Mouse (Mus musculus) hindbrain, postnatal 0 days (tissue): ENCODE measurements around the gene Elp4. TPM values are rescaled to one million over a fixed set of nuclear protein-coding genes. Genes with fewer than 3 reads are reported as not detected.

Experiments
- ATAC-seq: fragments of 200-750 bp; cut with Nextera tagmentation; 2 replicates; pipeline ENCODE4 v1.8.0; 2017; ENCODE audit warnings: mild to moderate bottlenecking, moderate TSS enrichment, moderate library complexity
- DNase-seq: peaks from one replicate; pipeline ENCODE4 v3.0.0-alpha.2; 2015; ENCODE audit warnings: low spot score
- H3K27ac ChIP-seq: fragments of 300-500 bp; sonication (generic); 2 replicates; pipeline ENCODE4 v1.5.1; 2014; ENCODE audit warnings: mild to moderate bottlenecking
- H3K27me3 ChIP-seq: fragments of 300-500 bp; sonication (generic); 2 replicates; pipeline ENCODE4 v1.6.1; 2014; ENCODE audit warnings: low read length, mixed read lengths; ENCODE audit not compliant: insufficient read depth
- H3K36me3 ChIP-seq: fragments of 300-500 bp; sonication (generic); 2 replicates; pipeline ENCODE4 v1.6.1; 2014; ENCODE audit warnings: low read length, mixed read lengths; ENCODE audit not compliant: insufficient read depth
- H3K4me1 ChIP-seq: fragments of 300-500 bp; sonication (generic); 2 replicates; pipeline ENCODE4 v1.6.1; 2014; ENCODE audit warnings: antibody characterized with exemption, low read length, mixed read lengths; ENCODE audit not compliant: insufficient read depth
- H3K4me2 ChIP-seq: fragments of 300-500 bp; sonication (generic); 2 replicates; pipeline ENCODE4 v1.6.1; 2014; ENCODE audit warnings: low read depth, mild to moderate bottlenecking, low read length, moderate library complexity, mixed read lengths
- H3K4me3 ChIP-seq: fragments of 300-500 bp; sonication (generic); 2 replicates; pipeline ENCODE4 v1.5.1; 2014; ENCODE audit warnings: low read length
- H3K9ac ChIP-seq: fragments of 300-500 bp; sonication (generic); replicated peaks from 2 replicates; pipeline ENCODE4 v1.6.1; 2014; ENCODE audit warnings: mild to moderate bottlenecking, low read length, moderate library complexity, mixed read lengths
- H3K9me3 ChIP-seq: fragments of 300-500 bp; sonication (generic); 2 replicates; pipeline ENCODE4 v1.6.1; 2016; ENCODE audit warnings: low read length, mixed read lengths
- CTCF ChIP-seq: IDR thresholded peaks from 2 replicates; pipeline ENCODE4 v1.5.1; 2016; ENCODE audit warnings: antibody characterized with exemption, control low read depth, low read depth
- WGBS: fragments of 180-500 bp; shearing (Covaris S2); extraction: QIAGEN DNeasy Blood & Tissue Kit; methylation state at CpG from one replicate; pipeline ENCODE4 v1.1.7; 2014; 5-methylcytosine and 5-hydroxymethylcytosine counted together
- polyA plus RNA-seq: library from polyadenylated mRNA; unstranded; fragments of >200 nt; fragmentation: Nextera tagmentation; extraction: Ambion mirVana; gene quantifications from 2 replicates; pipeline ENCODE4 v1.2.1, GENCODE M21; 2015
- total RNA-seq: library from RNA; depleted of rRNA; stranded (reverse); fragments of >200 nt; gene quantifications from 2 replicates; pipeline ENCODE4 v1.2.3, GENCODE M21; 2014

Elp4 gene
- total and polyA plus RNA-seq, 2 experiments from 2014 or later = 15.9 to 31.0 TPM

GRCm38 (mm10) chr2:105852971-105853370, 51.4 kb downstream of the Elp4 start:
- DNase-seq (no peak), ATAC-seq (no peak)
- TF ChIP-seq CTCF = no peak
- Histone ChIP-seq H3K4me2 (no peak overlapping the region), H3K9me3 (no peaks in the 10 kb centered on the region), H3K27me3 (no peaks in the 10 kb centered on the region), H3K4me3 (no peak overlapping the region), H3K27ac (no peak overlapping the region), H3K4me1 (no peaks in the 10 kb centered on the region), H3K9ac (no peak overlapping the region), H3K36me3 (no peaks in the 10 kb centered on the region)
- 89% methylated on average over 2 of the region's 2 CpGs for WGBS

- ATAC-seq (no peak), DNase-seq (no peak)
- no peak overlapping the region for H3K4me3 ChIP-seq
- no peaks in the 10 kb centered on the region for H3K9me3 ChIP-seq
- no peaks in the 10 kb centered on the region for H3K36me3 ChIP-seq
- no peaks in the 10 kb centered on the region for H3K4me1 ChIP-seq
- TF ChIP-seq CTCF = no peak
- no peaks in the 10 kb centered on the region for H3K27me3 ChIP-seq
- H3K4me2 ChIP-seq = no peak overlapping the region
- no peak overlapping the region for H3K9ac ChIP-seq
- H3K27ac ChIP-seq = no peak overlapping the region
Observed at GRCm38 (mm10) chr2:105851714-105852293, 52.6 kb downstream of the Elp4 start.

DNA sequence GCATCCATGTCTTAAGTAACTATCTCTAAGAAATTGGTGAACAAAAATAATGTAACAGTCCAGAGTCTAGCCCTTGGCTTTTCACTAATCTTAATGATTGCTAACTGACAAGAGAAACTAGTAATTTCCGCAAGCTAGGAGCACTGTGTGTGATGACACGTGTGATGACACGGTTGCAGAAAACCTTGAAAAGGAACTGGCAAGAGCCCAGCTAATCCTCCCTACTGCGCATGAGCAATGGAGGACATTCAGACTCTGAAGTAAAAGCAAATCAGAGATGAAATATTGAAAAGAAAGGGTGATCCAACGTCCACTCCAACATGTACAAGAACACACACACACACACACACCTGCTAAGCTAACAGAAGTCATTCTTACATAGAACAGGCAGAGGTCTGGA, 61.2 kb downstream of the Elp4 start:
- Histone ChIP-seq H3K9ac (no peak overlapping the region), H3K4me1 (no peaks in the 10 kb centered on the region), H3K4me3 (no peak overlapping the region), H3K27me3 (no peaks in the 10 kb centered on the region), H3K4me2 (no peak overlapping the region), H3K9me3 (no peaks in the 10 kb centered on the region), H3K36me3 (no peaks in the 10 kb centered on the region), H3K27ac (no peak overlapping the region)
- 83% methylated on average over 5 of the region's 5 CpGs for WGBS
- DNase-seq (no peak), ATAC-seq (no peak)
- TF ChIP-seq CTCF = no peak

GRCm38 (mm10) chr2:105817965-105818364, 86.4 kb downstream of the Elp4 start:
- DNase-seq (no peak), ATAC-seq (no peak)
- TF ChIP-seq CTCF = no peak
- H3K27me3 ChIP-seq = no peaks in the 10 kb centered on the region
- no peak overlapping the region for H3K27ac ChIP-seq
- H3K9ac ChIP-seq = no peak overlapping the region
- 79% methylated on average over 1 of the region's 1 CpGs for WGBS
- no peaks in the 10 kb centered on the region for H3K36me3 ChIP-seq
- no peak overlapping the region for H3K4me3 ChIP-seq
- no peak overlapping the region for H3K4me2 ChIP-seq
- no peaks in the 10 kb centered on the region for H3K9me3 ChIP-seq
- no peaks in the 10 kb centered on the region for H3K4me1 ChIP-seq

- Histone ChIP-seq H3K27me3 (no peaks in the 10 kb centered on the region), H3K4me3 (no peak overlapping the region), H3K27ac (no peak overlapping the region), H3K36me3 (no peaks in the 10 kb centered on the region), H3K9ac (no peak overlapping the region), H3K4me1 (no peaks in the 10 kb centered on the region), H3K9me3 (no peaks in the 10 kb centered on the region), H3K4me2 (no peak overlapping the region)
- no peak for DNase-seq
- 71% methylated on average over 3 of the region's 3 CpGs for WGBS
- TF ChIP-seq CTCF = no peak
- ATAC-seq = no peak
Observed at GRCm38 (mm10) chr2:105815170-105815569, 89.2 kb downstream of the Elp4 start.

GRCm38 (mm10) chr2:105813041-105813440, 91.3 kb downstream of the Elp4 start:
- no peak for ATAC-seq
- no peak overlapping the region for H3K4me3 ChIP-seq
- H3K9ac ChIP-seq = no peak overlapping the region
- whole genome bisulfite sequencing = 44% methylated on average over 3 of the region's 3 CpGs
- TF ChIP-seq CTCF = no peak
- H3K27me3 ChIP-seq = no peaks in the 10 kb centered on the region
- H3K4me1 ChIP-seq = no peaks in the 10 kb centered on the region
- no peaks in the 10 kb centered on the region for H3K36me3 ChIP-seq
- no peak overlapping the region for H3K4me2 ChIP-seq
- peak; percentile 72 for DNase-seq
- H3K9me3 ChIP-seq = no peaks in the 10 kb centered on the region
- no peak overlapping the region for H3K27ac ChIP-seq

- no peak for DNase-seq
- 85% methylated on average over 2 of the region's 2 CpGs for WGBS
- no peak for TF ChIP-seq CTCF
- no peak for ATAC-seq
- Histone ChIP-seq H3K9me3 (no peaks in the 10 kb centered on the region), H3K4me3 (no peak overlapping the region), H3K36me3 (no peaks in the 10 kb centered on the region), H3K4me1 (no peaks in the 10 kb centered on the region), H3K27me3 (no peaks in the 10 kb centered on the region), H3K27ac (no peak overlapping the region), H3K4me2 (no peak overlapping the region), H3K9ac (no peak overlapping the region)
Observed at GRCm38 (mm10) chr2:105810286-105810685, 94.1 kb downstream of the Elp4 start.
